Mouse (Mus musculus) lung, adult 2 months (tissue): ENCODE measurements around the gene Nup210l.

Experiments used
- CTCF ChIP-seq: fragments of 200-500 bp; IDR thresholded peaks from 2 replicates; pipeline ENCODE4 v1.5.1; 2011; ENCODE audit warnings: mild to moderate bottlenecking, low read length, control low read depth; ENCODE audit not compliant: insufficient read depth
- POLR2A ChIP-seq: fragments of 200-500 bp; IDR thresholded peaks from 2 replicates; pipeline ENCODE4 v1.6.1; 2011; ENCODE audit warnings: low read depth, mild to moderate bottlenecking, control low read depth, low read length, borderline replicate concordance; ENCODE audit errors: extremely low read depth

- TF ChIP-seq POLR2A (no peak), CTCF (no peak)
Measured at GRCm38 (mm10) chr3:90111706-90112105, 7.8 kb downstream of the Nup210l start.
